Mouse (Mus musculus) lung, postnatal 0 days (tissue): ENCODE measurements at regions not wholly inside any gene's neighbourhood (a gene's known extent, or its start where the extent isn't known, plus 50 kb on each side); places are given as distances from the start of the nearest gene placed in this dataset.

Experiments
- ATAC-seq: fragments of 200-750 bp; cut with Nextera tagmentation; 2 replicates; pipeline ENCODE4 v1.8.0; 2017; ENCODE audit warnings: moderate library complexity
- DNase-seq: peaks from one replicate; pipeline ENCODE4 v3.0.0-alpha.2; 2016; ENCODE audit warnings: low spot score
- H3K27ac ChIP-seq: fragments of 300-500 bp; sonication (generic); 2 replicates; pipeline ENCODE4 v1.5.1; 2014; ENCODE audit warnings: antibody characterized with exemption, mild to moderate bottlenecking, low read length, mixed read lengths
- H3K27me3 ChIP-seq: fragments of 300-500 bp; sonication (generic); replicated peaks from 2 replicates; pipeline ENCODE4 v1.6.1; 2014; ENCODE audit warnings: low read length, mixed read lengths; ENCODE audit not compliant: insufficient read depth
- H3K36me3 ChIP-seq: fragments of 300-500 bp; sonication (generic); 2 replicates; pipeline ENCODE4 v1.6.1; 2014; ENCODE audit warnings: low read length, mixed read lengths; ENCODE audit not compliant: insufficient read depth
- H3K4me1 ChIP-seq: fragments of 300-500 bp; sonication (generic); 2 replicates; pipeline ENCODE4 v1.6.1; 2014; ENCODE audit warnings: antibody characterized with exemption, low read depth, low read length, mixed read lengths; ENCODE audit not compliant: insufficient read depth
- H3K4me2 ChIP-seq: fragments of 300-500 bp; sonication (generic); replicated peaks from 2 replicates; pipeline ENCODE4 v1.6.1; 2014; ENCODE audit warnings: low read depth, mild to moderate bottlenecking, low read length, moderate library complexity, mixed read lengths
- H3K4me3 ChIP-seq: fragments of 300-500 bp; sonication (generic); 2 replicates; pipeline ENCODE4 v1.5.1; 2014; ENCODE audit warnings: low read depth, low read length
- H3K9ac ChIP-seq: fragments of 300-500 bp; sonication (generic); replicated peaks from 2 replicates; pipeline ENCODE4 v1.6.1; 2014; ENCODE audit warnings: low read depth, mild to moderate bottlenecking
- H3K9me3 ChIP-seq: fragments of 300-500 bp; sonication (generic); 2 replicates; pipeline ENCODE4 v1.6.1; 2016; ENCODE audit warnings: low read length, mixed read lengths
- CTCF ChIP-seq: IDR thresholded peaks from 2 replicates; pipeline ENCODE4 v1.5.1; 2016; ENCODE audit warnings: antibody characterized with exemption, mild to moderate bottlenecking
- EP300 ChIP-seq: IDR thresholded peaks from 2 replicates; pipeline ENCODE4 v1.6.1; 2016; ENCODE audit warnings: antibody characterized with exemption, mild to moderate bottlenecking, control low read depth
- WGBS: fragments of 180-500 bp; shearing (Covaris S2); extraction: QIAGEN DNeasy Blood & Tissue Kit; methylation state at CpG from one replicate; pipeline ENCODE4 v1.1.7; 2014; 5-methylcytosine and 5-hydroxymethylcytosine counted together

DNA sequence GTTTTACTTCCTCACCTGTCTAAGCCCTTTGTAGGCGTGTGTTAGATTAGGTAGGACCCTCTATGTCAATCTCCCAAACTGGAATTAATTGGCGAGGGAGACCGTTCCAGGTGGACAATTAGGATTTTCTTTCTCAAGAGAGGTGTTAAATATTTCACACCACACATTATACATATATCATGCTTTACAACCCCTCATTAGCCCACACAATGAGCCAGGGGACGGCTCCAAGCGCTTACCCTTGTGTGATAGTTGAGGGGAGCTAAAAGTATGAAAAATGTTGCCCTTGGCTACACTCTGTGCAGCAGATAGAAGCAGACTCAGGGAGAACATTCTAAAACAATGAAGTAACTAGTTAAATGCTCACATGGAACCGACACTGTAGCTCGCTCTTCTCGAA lies 153.5 kb upstream of the Cep162 start:
- DNase-seq (no peak), ATAC-seq (no peak)
- H3K27me3 ChIP-seq = no peaks in the 10 kb centered on the region
- H3K36me3 ChIP-seq = no peaks in the 10 kb centered on the region
- no peak overlapping the region for H3K4me2 ChIP-seq
- no peaks in the 10 kb centered on the region for H3K4me1 ChIP-seq
- TF ChIP-seq EP300 (no peak), CTCF (no peak)
- no peak overlapping the region for H3K27ac ChIP-seq
- H3K9me3 ChIP-seq = no peaks in the 10 kb centered on the region
- WGBS = 90% methylated on average over 8 of the region's 8 CpGs
- no peak overlapping the region for H3K9ac ChIP-seq
- no peak overlapping the region for H3K4me3 ChIP-seq

DNA sequence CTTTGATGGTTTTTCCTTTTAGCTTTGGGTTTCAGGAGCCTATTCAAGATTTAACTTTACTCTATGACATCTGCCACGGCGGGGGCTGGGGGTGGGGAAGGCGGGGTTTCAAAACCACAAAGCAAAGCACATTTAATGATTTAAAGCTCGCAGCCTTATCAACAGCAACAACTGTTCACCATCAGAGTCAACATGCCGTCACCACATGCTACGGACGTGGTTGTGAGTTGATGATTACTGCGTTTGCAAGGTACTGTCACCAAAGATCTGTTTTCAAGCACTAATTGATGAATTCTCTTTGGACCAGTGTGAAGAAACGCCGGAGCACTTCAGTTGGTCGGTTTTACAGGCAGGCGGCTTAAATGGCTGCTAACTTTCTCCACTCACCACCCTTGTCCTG lies 151.1 kb upstream of the Cep162 start:
- H3K4me2 ChIP-seq = no peak overlapping the region
- H3K9me3 ChIP-seq = no peaks in the 10 kb centered on the region
- WGBS = 54% methylated on average over 12 of the region's 12 CpGs
- H3K27ac ChIP-seq = no peak overlapping the region
- no peak overlapping the region for H3K9ac ChIP-seq
- H3K36me3 ChIP-seq = no peaks in the 10 kb centered on the region
- ATAC-seq = no peak
- H3K4me1 ChIP-seq = no peaks in the 10 kb centered on the region
- no peak overlapping the region for H3K4me3 ChIP-seq
- no peak for TF ChIP-seq CTCF
- TF ChIP-seq EP300 = no peak
- H3K27me3 ChIP-seq = no peaks in the 10 kb centered on the region
- DNase-seq = no peak

DNA sequence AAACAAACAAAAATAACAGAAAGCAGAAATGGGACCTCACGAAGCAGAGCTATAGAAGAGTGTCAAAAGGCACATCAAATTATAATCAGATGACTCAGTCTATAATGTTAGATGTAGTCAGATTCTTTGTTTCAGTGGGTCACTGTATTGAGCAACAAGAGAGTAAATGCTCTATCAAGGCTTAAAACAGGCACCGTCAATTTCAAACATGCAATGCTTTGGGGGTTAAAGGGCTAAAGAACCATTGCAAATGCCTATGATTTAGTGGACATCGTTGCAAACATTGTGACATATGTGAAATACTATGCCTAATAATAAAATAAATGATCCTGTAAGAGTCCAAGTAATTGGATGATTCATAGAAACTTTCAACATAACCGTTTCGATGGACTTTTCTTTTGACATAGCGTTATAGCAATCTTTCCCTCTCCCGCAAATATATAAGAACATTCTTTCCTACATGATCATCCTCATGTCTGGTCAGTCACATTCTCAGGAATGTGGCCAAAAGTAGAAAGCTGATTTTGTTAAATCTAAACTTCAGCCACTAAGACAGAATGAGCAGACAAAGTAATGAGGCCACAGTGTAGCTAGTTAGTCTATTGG lies 149.9 kb upstream of the Cep162 start:
- H3K4me1 ChIP-seq = no peaks in the 10 kb centered on the region
- no peaks in the 10 kb centered on the region for H3K36me3 ChIP-seq
- H3K9me3 ChIP-seq = no peaks in the 10 kb centered on the region
- H3K4me2 ChIP-seq = no peak overlapping the region
- no peak overlapping the region for H3K4me3 ChIP-seq
- no peak for TF ChIP-seq EP300
- no peak overlapping the region for H3K27ac ChIP-seq
- 73% methylated on average over 7 of the region's 7 CpGs for WGBS
- H3K27me3 ChIP-seq = no peaks in the 10 kb centered on the region
- H3K9ac ChIP-seq = no peak overlapping the region
- DNase-seq (peak; percentile 57), ATAC-seq (peak; percentile 19; the same call in 1 of the 2 replicates)

DNA sequence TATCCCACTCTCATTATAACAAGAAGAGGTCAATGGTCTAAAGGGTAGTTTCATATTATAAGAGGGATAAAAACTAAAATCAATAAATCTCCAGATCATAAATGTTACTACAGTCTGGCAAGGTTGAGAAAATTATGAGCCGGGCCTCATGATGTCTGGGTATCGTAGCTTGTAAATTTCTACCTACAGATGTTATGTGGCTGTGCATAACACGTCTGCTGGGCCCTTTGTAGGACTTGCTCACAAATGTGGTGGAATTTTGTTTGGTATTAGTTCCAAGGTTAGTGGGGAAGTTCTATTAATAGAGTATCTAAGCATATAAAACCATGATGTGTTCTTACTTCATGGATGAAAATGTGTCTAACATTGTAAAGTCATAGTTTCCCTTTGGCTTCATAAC lies 146.7 kb upstream of the Cep162 start:
- no peak overlapping the region for H3K4me2 ChIP-seq
- DNase-seq = no peak
- H3K4me1 ChIP-seq = no peaks in the 10 kb centered on the region
- no peaks in the 10 kb centered on the region for H3K27me3 ChIP-seq
- no peaks in the 10 kb centered on the region for H3K9me3 ChIP-seq
- H3K27ac ChIP-seq = no peak overlapping the region
- no peak overlapping the region for H3K9ac ChIP-seq
- no peaks in the 10 kb centered on the region for H3K36me3 ChIP-seq
- H3K4me3 ChIP-seq = no peak overlapping the region
- TF ChIP-seq CTCF (no peak), EP300 (no peak)
- 71% methylated on average over 3 of the region's 3 CpGs for WGBS
- ATAC-seq = no peak

DNA sequence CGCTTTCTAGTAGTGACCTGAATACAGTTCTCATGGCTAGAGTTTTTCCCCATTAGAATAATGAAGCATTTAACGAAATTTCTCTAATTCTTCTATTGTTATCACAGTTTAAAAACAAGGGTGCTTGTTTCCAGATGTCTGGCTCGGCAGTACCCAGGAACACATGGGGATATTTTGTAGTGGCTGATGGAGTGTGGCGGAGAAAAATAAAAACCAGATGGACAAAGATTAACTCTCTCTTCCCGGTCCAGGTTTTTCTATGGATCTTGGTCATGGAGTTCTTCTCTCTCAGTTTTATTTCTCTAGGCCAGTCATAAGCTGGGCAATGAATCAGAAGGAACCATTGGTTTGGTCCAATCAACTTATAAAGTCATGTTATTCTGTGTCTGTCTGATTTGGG lies 132.2 kb upstream of the Cep162 start:
- Histone ChIP-seq H3K4me1 (no peaks in the 10 kb centered on the region), H3K36me3 (no peaks in the 10 kb centered on the region), H3K4me3 (no peak overlapping the region), H3K4me2 (no peak overlapping the region), H3K9me3 (no peaks in the 10 kb centered on the region), H3K9ac (no peak overlapping the region), H3K27me3 (no peaks in the 10 kb centered on the region), H3K27ac (no peak overlapping the region)
- 72% methylated on average over 5 of the region's 5 CpGs for WGBS
- DNase-seq (no peak), ATAC-seq (no peak)
- TF ChIP-seq CTCF (no peak), EP300 (no peak)

DNA sequence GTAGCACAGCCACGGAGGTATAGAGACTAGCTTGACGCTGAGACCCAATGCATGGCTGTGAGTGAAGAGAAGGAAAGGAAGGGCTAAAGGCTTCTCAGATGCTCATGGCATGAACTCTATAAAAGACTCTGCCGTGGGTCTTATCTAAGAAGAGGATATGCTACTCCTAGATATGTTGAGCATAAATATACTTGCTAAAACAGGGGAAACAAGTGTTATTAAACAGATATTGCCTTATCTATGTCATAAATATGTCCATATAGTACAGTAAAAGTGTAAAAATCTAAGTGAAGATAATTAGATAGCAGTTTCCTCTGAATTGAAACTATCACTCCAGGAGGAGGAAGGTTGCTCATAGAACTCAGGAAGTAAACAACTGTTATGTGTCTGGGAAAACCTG lies 128.2 kb upstream of the Cep162 start:
- 72% methylated on average over 3 of the region's 3 CpGs for WGBS
- TF ChIP-seq CTCF (no peak), EP300 (no peak)
- no peak overlapping the region for H3K9ac ChIP-seq
- no peaks in the 10 kb centered on the region for H3K4me1 ChIP-seq
- no peak for DNase-seq
- no peak overlapping the region for H3K4me2 ChIP-seq
- no peak overlapping the region for H3K27ac ChIP-seq
- no peak overlapping the region for H3K4me3 ChIP-seq
- no peaks in the 10 kb centered on the region for H3K9me3 ChIP-seq
- no peak for ATAC-seq
- H3K36me3 ChIP-seq = no peaks in the 10 kb centered on the region
- H3K27me3 ChIP-seq = no peaks in the 10 kb centered on the region

DNA sequence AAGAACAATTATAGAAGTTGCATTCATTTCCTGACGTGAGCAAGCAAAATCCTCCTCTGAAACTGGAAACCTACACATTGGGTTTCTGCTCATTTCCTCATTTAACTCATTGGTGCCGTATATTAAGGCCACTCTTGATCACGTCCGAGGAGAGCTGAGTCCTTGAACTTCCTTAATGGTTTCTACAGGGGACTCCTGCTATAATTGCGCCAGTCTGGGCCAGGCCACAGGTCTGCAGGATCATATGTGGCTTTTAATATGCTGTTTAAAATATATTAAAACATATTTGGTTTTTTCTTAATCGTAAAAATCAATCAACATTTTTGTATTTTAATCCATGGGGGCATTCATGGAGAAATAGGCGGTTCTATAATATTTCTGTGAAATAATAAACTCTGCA lies 122.6 kb upstream of the Cep162 start:
- ATAC-seq = no peak
- TF ChIP-seq EP300 (no peak), CTCF (no peak)
- Histone ChIP-seq H3K27me3 (no peaks in the 10 kb centered on the region), H3K36me3 (no peaks in the 10 kb centered on the region), H3K4me3 (no peak overlapping the region), H3K9me3 (no peaks in the 10 kb centered on the region), H3K4me2 (no peak overlapping the region), H3K27ac (no peak overlapping the region), H3K4me1 (no peaks in the 10 kb centered on the region), H3K9ac (no peak overlapping the region)
- no peak for DNase-seq
- 77% methylated on average over 7 of the region's 7 CpGs for WGBS
